Mouse (Mus musculus) neural tube, embryonic 10.5 days (tissue): ENCODE data around the gene Hyal2.

Experiments
- DNase-seq: peaks from one replicate; pipeline ENCODE4 v3.0.0-alpha.2; 2017; ENCODE audit warnings: low spot score; ENCODE audit errors: extremely low spot score

Hyal2 gene

GRCm38 (mm10) chr9:107586974-107587832 lies 19.5 kb downstream of the Hyal2 start, which contains the start of gene Ifrd2:
Ifrd2 (plus strand) TSS chr9:107587642.
- peak; percentile 90 for DNase-seq

- DNase-seq, result no peak
Observed at GRCm38 (mm10) chr9:107587833-107588639, 20.3 kb downstream of the Hyal2 start.

GRCm38 (mm10) chr9:107590058-107590772 lies 22.5 kb downstream of the Hyal2 start:
- DNase-seq, result no peak

- DNase-seq, result no peak
Observed at GRCm38 (mm10) chr9:107590773-107591060, 23.0 kb downstream of the Hyal2 start.

- DNase-seq, result no peak
Observed at GRCm38 (mm10) chr9:107593101-107593976, 25.6 kb downstream of the Hyal2 start.

- DNase-seq, result no peak
Observed at GRCm38 (mm10) chr9:107594281-107595062, 26.7 kb downstream of the Hyal2 start.

- DNase-seq, result no peak
Observed at GRCm38 (mm10) chr9:107596619-107597569, 29.1 kb downstream of the Hyal2 start.

GRCm38 (mm10) chr9:107598385-107598784 lies 30.6 kb downstream of the Hyal2 start:
- DNase-seq, result no peak

GRCm38 (mm10) chr9:107599433-107599832 lies 31.7 kb downstream of the Hyal2 start:
- no peak for DNase-seq

GRCm38 (mm10) chr9:107599842-107600241 lies 32.1 kb downstream of the Hyal2 start:
- no peak for DNase-seq

GRCm38 (mm10) chr9:107600745-107601144 lies 33.0 kb downstream of the Hyal2 start:
- DNase-seq, result no peak

- no peak for DNase-seq
Observed at GRCm38 (mm10) chr9:107601275-107601674, 33.5 kb downstream of the Hyal2 start.

- DNase-seq, result peak; percentile 96
Observed at GRCm38 (mm10) chr9:107602068-107602648, 34.4 kb downstream of the Hyal2 start.

GRCm38 (mm10) chr9:107603251-107603650 lies 35.5 kb downstream of the Hyal2 start:
- no peak for DNase-seq

- DNase-seq, result no peak
Observed at GRCm38 (mm10) chr9:107605041-107605661, 37.4 kb downstream of the Hyal2 start.

- no peak for DNase-seq
Observed at GRCm38 (mm10) chr9:107606591-107606990, 38.8 kb downstream of the Hyal2 start.

- DNase-seq, result no peak
Observed at GRCm38 (mm10) chr9:107607036-107607435, 39.3 kb downstream of the Hyal2 start.

GRCm38 (mm10) chr9:107607653-107608245 lies 40.0 kb downstream of the Hyal2 start:
- no peak for DNase-seq
